Mouse (Mus musculus) pancreas, adult 10 weeks (tissue): ENCODE data around the gene Gm21970. TPM values are rescaled to one million over a fixed set of nuclear protein-coding genes. Genes with fewer than 3 reads are reported as not detected.

Experiments
- polyA plus RNA-seq: library from polyadenylated mRNA; stranded (reverse); fragments of 350-450 nt; fragmentation: Illumina TruSeq; extraction: RNeasy Lipid Tissue Mini Kit (QIAGEN cat#74804); gene quantifications from one replicate; pipeline ENCODE4 v1.2.3, GENCODE M21; 2015; ENCODE audit warnings: low read depth, low replicate concordance; ENCODE audit not compliant: insufficient read depth

Gm21970 gene
- polyA plus RNA-seq, result not detected

GRCm38 (mm10) chr16:91391421-91391820 lies at the start of gene Gm21970:
Gene Gm21970, plus strand, starts transcription at chr16:91391721.

GRCm38 (mm10) chr16:91372577-91373472 lies 18.7 kb upstream of the Gm21970 start, which contains the start of gene Ifnar2:
Gene Ifnar2, plus strand, starts transcription at chr16:91372783.

GRCm38 (mm10) chr16:91405640-91406584 lies 14.4 kb downstream of the Gm21970 start, which contains the start of gene Il10rb:
Gene Il10rb, plus strand, starts transcription at chr16:91406164.

Other genes with a start within 250 kb of the Gm21970 start
- gene Olig2, start 166.3 kb upstream of the Gm21970 start, polyA plus RNA-seq, result not detected
- 0.37 TPM for gene Olig1, start 121.9 kb upstream of the Gm21970 start, polyA plus RNA-seq
- gene Ifnar2, start 18.9 kb upstream of the Gm21970 start, polyA plus RNA-seq, result 15.7 TPM
- 22.9 TPM for gene Il10rb, start 14.4 kb downstream of the Gm21970 start, polyA plus RNA-seq
- gene Ifnar1, start 93.5 kb downstream of the Gm21970 start, polyA plus RNA-seq, result 8.4 TPM
- gene Ifngr2, start 155.4 kb downstream of the Gm21970 start, polyA plus RNA-seq, result 4.6 TPM
- gene Tmem50b, start 206.1 kb downstream of the Gm21970 start, polyA plus RNA-seq, result 8.7 TPM
- 1.2 TPM for gene Dnajc28, start 227.3 kb downstream of the Gm21970 start, polyA plus RNA-seq